Mouse (Mus musculus) CH12.LX (cell line): ENCODE measurements at regions not wholly inside any gene's neighbourhood (a gene's known extent, or its start where the extent isn't known, plus 50 kb on each side); places are given as distances from the start of the nearest gene placed in this dataset.

ENCODE experiments used
- DNase-seq: peaks from one replicate; pipeline ENCODE4 v3.0.0-alpha.2; 2013; ENCODE audit errors: extremely low read depth
- H3K27ac ChIP-seq: 2 replicates; pipeline ENCODE4 v1.5.1; 2012; ENCODE audit warnings: low read depth, mild to moderate bottlenecking, control low read depth, moderate library complexity; ENCODE audit not compliant: insufficient read depth
- H3K27me3 ChIP-seq: replicated peaks from 2 replicates; pipeline ENCODE3; 2012; ENCODE audit warnings: inconsistent platforms
- H3K36me3 ChIP-seq, 2 experiments: replicated peaks in 1 of 2; 2 replicates each; pipeline versions ENCODE3 to v1.6.1; 2012; ENCODE audit warnings: inconsistent platforms in 1 of 2, low read length in 1 of 2, mild to moderate bottlenecking in 1 of 2, mixed read lengths in 1 of 2, moderate library complexity in 1 of 2; ENCODE audit not compliant: control insufficient read depth in 1 of 2, insufficient read depth in 1 of 2
- H3K4me1 ChIP-seq, 2 experiments: 2 replicates each; pipeline ENCODE4 v1.6.1; 2012; ENCODE audit warnings: inconsistent platforms in 1 of 2, moderate library complexity in 1 of 2; ENCODE audit not compliant: insufficient read depth in 2 of 2, control insufficient read depth in 1 of 2
- H3K4me2 ChIP-seq: 2 replicates; pipeline ENCODE4 v1.6.1; 2012; ENCODE audit warnings: low read depth, mild to moderate bottlenecking, control low read depth; ENCODE audit not compliant: poor library complexity, insufficient read depth, severe bottlenecking
- H3K4me3 ChIP-seq, 3 experiments: fragments of 150-350 bp in 1 of 3; sonication (generic) in 1 of 3; replicated peaks in 1 of 3; 2 replicates each; pipeline versions ENCODE3 to v1.5.1; 2011 to 2012; ENCODE audit warnings: low read depth in 2 of 3, low read length in 2 of 3, mild to moderate bottlenecking in 2 of 3, moderate library complexity in 2 of 3, control low read depth in 1 of 3, improper control_type of control experiment in 1 of 3, inconsistent platforms in 1 of 3, mixed read lengths in 1 of 3; ENCODE audit not compliant: poor library complexity in 1 of 3
- H3K79me2 ChIP-seq: replicated peaks from 2 replicates; pipeline ENCODE4 v1.6.1; 2012; ENCODE audit warnings: mild to moderate bottlenecking, moderate library complexity; ENCODE audit not compliant: control insufficient read depth, poor library complexity, insufficient read depth, severe bottlenecking; ENCODE audit errors: extremely low read depth
- H3K9ac ChIP-seq: 2 replicates; pipeline ENCODE4 v1.6.1; 2012; ENCODE audit warnings: low read depth, mild to moderate bottlenecking, control low read depth, moderate library complexity; ENCODE audit not compliant: insufficient read depth
- H3K9me3 ChIP-seq: replicated peaks from 2 replicates; pipeline ENCODE3; 2012; ENCODE audit warnings: low read length, inconsistent platforms, mixed read lengths
- BHLHE40 ChIP-seq: IDR thresholded peaks from 2 replicates; pipeline ENCODE4 v1.6.1; 2011; ENCODE audit warnings: mild to moderate bottlenecking, low read depth, low read length, improper control_type of control experiment
- CHD2 ChIP-seq: IDR thresholded peaks from 2 replicates; pipeline ENCODE4 v1.6.1; 2011; ENCODE audit warnings: low read length, improper control_type of control experiment
- ELF1 ChIP-seq: IDR thresholded peaks from 2 replicates; pipeline ENCODE4 v1.6.1; 2014; ENCODE audit warnings: low read depth, mild to moderate bottlenecking, inconsistent platforms, low read length, improper control_type of control experiment
- EP300 ChIP-seq: IDR thresholded peaks from 2 replicates; pipeline ENCODE4 v1.6.1; 2011; ENCODE audit warnings: low read length, improper control_type of control experiment
- GABPA ChIP-seq: IDR thresholded peaks from 2 replicates; pipeline ENCODE4 v1.6.1; 2012; ENCODE audit warnings: low read depth, low read length, improper control_type of control experiment, inconsistent platforms; ENCODE audit not compliant: insufficient replicate concordance
- JUND ChIP-seq: conservative IDR thresholded peaks from 2 replicates; pipeline ENCODE4 v1.6.1; 2011; ENCODE audit warnings: low read depth, low read length, improper control_type of control experiment
- MAX ChIP-seq: IDR thresholded peaks from 2 replicates; pipeline ENCODE4 v1.6.1; 2011; ENCODE audit warnings: low read length, improper control_type of control experiment
- MAZ ChIP-seq: IDR thresholded peaks from 2 replicates; pipeline ENCODE4 v1.6.1; 2012; ENCODE audit warnings: low read depth, mild to moderate bottlenecking, inconsistent platforms, low read length, improper control_type of control experiment, moderate library complexity
- MEF2A ChIP-seq: IDR thresholded peaks from 2 replicates; pipeline ENCODE4 v1.6.1; 2014; ENCODE audit warnings: low read depth, mild to moderate bottlenecking, inconsistent platforms, low read length, improper control_type of control experiment, borderline replicate concordance
- POLR2A ChIP-seq: IDR thresholded peaks from 2 replicates; pipeline ENCODE4 v1.6.1; 2011; ENCODE audit warnings: low read depth, mild to moderate bottlenecking, improper control_type of control experiment, low read length
- POLR2AphosphoS2 ChIP-seq: IDR thresholded peaks from 2 replicates; pipeline ENCODE4 v1.6.1; 2011; ENCODE audit warnings: low read depth, low read length, improper control_type of control experiment
- SIN3A ChIP-seq: IDR thresholded peaks from 2 replicates; pipeline ENCODE4 v1.6.1; 2012; ENCODE audit warnings: low read length, improper control_type of control experiment, inconsistent platforms
- SMC3 ChIP-seq: IDR thresholded peaks from 2 replicates; pipeline ENCODE4 v1.6.1; 2011; ENCODE audit warnings: low read depth, low read length, improper control_type of control experiment
- dilution Hi-C: fragments of 300-500 bp; cut with MboI; formaldehyde crosslinking; loops from 2 replicates; pipeline ENCODE4 v1.14.3; 2020; ENCODE audit warnings: low sequenced_read_pairs; ENCODE audit not compliant: extremely low pct_unique_long_range_greater_than_20kb, extremely low pct_ligation_motif_present
- in situ Hi-C: fragments of 300-500 bp; cut with MboI; formaldehyde crosslinking; loops from 3 replicates; pipeline ENCODE4 v1.14.3; 2019; ENCODE audit warnings: low sequenced_read_pairs, low pct_ligation_motif_present, low pct_unique_long_range_greater_than_20kb, mixed read lengths

DNA sequence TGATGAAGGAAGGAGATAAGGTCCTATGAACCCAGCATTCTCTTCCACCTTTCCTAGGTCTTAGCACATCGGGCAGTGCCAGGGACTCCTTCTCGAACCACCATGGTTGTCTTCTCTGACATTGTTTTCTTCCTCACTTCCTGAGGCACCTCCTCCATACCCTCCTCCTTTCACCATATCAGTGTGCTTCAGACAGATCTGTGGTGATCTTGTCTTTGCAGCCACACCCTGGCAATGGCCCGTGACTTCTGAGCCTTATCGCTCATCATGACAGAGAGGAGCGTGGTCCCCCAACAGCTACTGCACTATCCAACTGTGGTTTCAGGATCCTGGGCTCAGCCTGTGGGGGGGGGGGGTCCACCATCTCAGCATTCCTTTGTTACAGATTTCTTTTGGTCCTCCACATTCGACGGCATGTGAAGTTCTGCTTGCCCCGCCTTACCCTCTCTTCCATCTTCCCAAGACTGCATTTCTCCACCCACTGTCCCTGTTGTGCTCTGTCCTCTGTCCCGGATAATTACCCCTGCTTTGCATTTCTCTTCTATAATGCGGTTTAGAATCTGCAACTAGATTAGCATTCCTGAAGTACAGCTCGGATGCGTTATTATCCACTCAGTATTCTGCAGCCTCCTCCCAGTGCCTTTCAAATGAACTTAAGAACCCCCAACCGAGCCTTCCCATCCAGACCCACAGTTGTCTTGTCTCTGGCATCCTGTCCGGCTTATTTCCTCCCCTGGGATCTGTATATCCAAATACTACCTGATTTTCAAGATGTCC is 67.2 kb upstream of the Ccn6 start:
- H3K27ac ChIP-seq, result no peak overlapping the region
- H3K4me3 ChIP-seq, result no peak overlapping the region
- no peaks in the 10 kb centered on the region for H3K79me2 ChIP-seq
- no peaks in the 10 kb centered on the region for H3K4me1 ChIP-seq
- no peaks in the 10 kb centered on the region for H3K9me3 ChIP-seq
- dilution Hi-C loops (no loop called here), in situ Hi-C loops (loop anchor here (10.0 kb wide), 1 partner anchor 56 kb away; no protein-coding TSS in a partner anchor)
- DNase-seq, result no peak
- no peaks in the 10 kb centered on the region for H3K27me3 ChIP-seq
- H3K36me3 ChIP-seq, result no peaks in the 10 kb centered on the region
- no peak overlapping the region for H3K9ac ChIP-seq
- TF ChIP-seq MAX (no peak), MAZ (no peak), GABPA (no peak), POLR2A (no peak), MEF2A (no peak), CHD2 (no peak), SIN3A (no peak), ELF1 (no peak)
- no peak overlapping the region for H3K4me2 ChIP-seq

DNA sequence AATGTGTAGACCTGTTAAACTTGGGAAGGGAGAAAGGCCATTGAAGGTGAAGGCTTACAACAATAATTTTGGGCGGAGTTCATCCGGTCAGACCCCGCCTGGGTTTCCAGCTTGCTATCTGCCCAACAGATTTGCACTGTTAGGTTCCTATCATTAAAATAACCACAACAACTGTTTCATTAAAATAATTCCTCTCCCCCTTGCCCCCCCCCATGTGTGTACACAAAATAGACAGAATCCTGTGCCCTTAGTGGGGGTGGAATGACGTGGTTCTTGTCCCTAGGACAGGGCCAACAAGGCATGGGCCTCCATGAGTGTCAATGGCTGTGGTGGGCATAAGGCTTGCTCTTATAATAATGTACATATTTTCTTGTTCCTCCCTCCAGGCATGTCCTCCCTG is 65.6 kb upstream of the Ccn6 start:
- no peak overlapping the region for H3K4me2 ChIP-seq

GRCm38 (mm10) chr10:39228027-39228426 is 64.4 kb upstream of the Ccn6 start:
- no peaks in the 10 kb centered on the region for H3K36me3 ChIP-seq
- no peak for DNase-seq
- dilution Hi-C loops, result no loop called here
- no peak overlapping the region for H3K4me3 ChIP-seq
- H3K4me2 ChIP-seq, result no peak overlapping the region
- H3K27me3 ChIP-seq, result no peaks in the 10 kb centered on the region
- in situ Hi-C loops, result no loop called here
- H3K9ac ChIP-seq, result no peak overlapping the region
- no peaks in the 10 kb centered on the region for H3K4me1 ChIP-seq
- H3K27ac ChIP-seq, result no peak overlapping the region
- TF ChIP-seq EP300 (no peak), JUND (no peak), SIN3A (no peak), BHLHE40 (no peak), POLR2AphosphoS2 (no peak)
- H3K9me3 ChIP-seq, result no peaks in the 10 kb centered on the region
- no peaks in the 10 kb centered on the region for H3K79me2 ChIP-seq

More for the DNA sequence above, 65.6 kb upstream of the Ccn6 start:
- TF ChIP-seq JUND, result no peak
- no peak for TF ChIP-seq MAZ
- no peak for TF ChIP-seq ELF1
- no peak for TF ChIP-seq SMC3
- Histone ChIP-seq H3K9ac (no peak overlapping the region), H3K36me3 (no peaks in the 10 kb centered on the region), H3K9me3 (no peaks in the 10 kb centered on the region), H3K27ac (no peak overlapping the region), H3K4me3 (no peak overlapping the region), H3K4me1 (no peaks in the 10 kb centered on the region), H3K27me3 (no peaks in the 10 kb centered on the region), H3K79me2 (no peaks in the 10 kb centered on the region)
- no peak for DNase-seq
- dilution Hi-C loops, result no loop called here
- in situ Hi-C loops, result no loop called here
